Mouse (Mus musculus) stomach, embryonic 15.5 days (tissue): ENCODE data around the gene Plekhh2. TPM values are rescaled to one million over a fixed set of nuclear protein-coding genes. Genes with fewer than 3 reads are reported as not detected.

Experiments used
- ATAC-seq: fragments of 200-750 bp; cut with Nextera tagmentation; 2 replicates; pipeline ENCODE4 v1.8.0; 2017; ENCODE audit warnings: low read depth, moderate number of reproducible peaks, moderate TSS enrichment; ENCODE audit not compliant: insufficient read depth, low FRiP score
- H3K27ac ChIP-seq: fragments of 300-500 bp; sonication (generic); 2 replicates; pipeline ENCODE4 v1.5.1; 2015; ENCODE audit warnings: mild to moderate bottlenecking, inconsistent platforms
- H3K27me3 ChIP-seq: fragments of 300-500 bp; sonication (generic); replicated peaks from 2 replicates; pipeline ENCODE4 v1.6.1; 2015; ENCODE audit warnings: inconsistent platforms
- H3K36me3 ChIP-seq: fragments of 300-500 bp; sonication (generic); 2 replicates; pipeline ENCODE4 v1.6.1; 2015; ENCODE audit warnings: inconsistent platforms
- H3K4me1 ChIP-seq: fragments of 300-500 bp; sonication (generic); 2 replicates; pipeline ENCODE4 v1.6.1; 2015; ENCODE audit warnings: inconsistent platforms
- H3K4me2 ChIP-seq: fragments of 300-500 bp; sonication (generic); 2 replicates; pipeline ENCODE4 v1.6.1; 2015; ENCODE audit warnings: mild to moderate bottlenecking, inconsistent platforms
- H3K4me3 ChIP-seq: fragments of 300-500 bp; sonication (generic); replicated peaks from 2 replicates; pipeline ENCODE4 v1.5.1; 2015; ENCODE audit warnings: inconsistent platforms
- H3K9ac ChIP-seq: fragments of 300-500 bp; sonication (generic); 2 replicates; pipeline ENCODE4 v1.6.1; 2015; ENCODE audit warnings: inconsistent platforms
- H3K9me3 ChIP-seq: fragments of 300-500 bp; sonication (generic); 2 replicates; pipeline ENCODE4 v1.6.1; 2016; ENCODE audit warnings: inconsistent platforms
- WGBS: fragments of 180-500 bp; shearing (Covaris S2); methylation state at CpG from one replicate; pipeline ENCODE4 v1.1.7; 2015; 5-methylcytosine and 5-hydroxymethylcytosine counted together
- polyA plus RNA-seq: library from polyadenylated mRNA; unstranded; fragments of >200 nt; fragmentation: Nextera tagmentation; extraction: Ambion mirVana; gene quantifications from 2 replicates; pipeline ENCODE4 v1.2.1, GENCODE M21; 2015

Gene Plekhh2
- polyA plus RNA-seq, 1 experiment from 2014 or later, result 7.8 TPM

GRCm38 (mm10) chr17:84600051-84600983 is 88.6 kb downstream of the Plekhh2 start:
- Histone ChIP-seq H3K4me3 (no peak overlapping the region), H3K9ac (no peak overlapping the region), H3K27ac (no peak overlapping the region), H3K4me1 (no peaks in the 10 kb centered on the region), H3K4me2 (no peak overlapping the region), H3K36me3 (peaks cover under 1% of the 10 kb centered on the region; the same call in 1 of the 2 replicates), H3K9me3 (no peaks in the 10 kb centered on the region), H3K27me3 (no peaks in the 10 kb centered on the region)
- no peak for ATAC-seq
- 68% methylated on average over 9 of the region's 9 CpGs for WGBS

DNA sequence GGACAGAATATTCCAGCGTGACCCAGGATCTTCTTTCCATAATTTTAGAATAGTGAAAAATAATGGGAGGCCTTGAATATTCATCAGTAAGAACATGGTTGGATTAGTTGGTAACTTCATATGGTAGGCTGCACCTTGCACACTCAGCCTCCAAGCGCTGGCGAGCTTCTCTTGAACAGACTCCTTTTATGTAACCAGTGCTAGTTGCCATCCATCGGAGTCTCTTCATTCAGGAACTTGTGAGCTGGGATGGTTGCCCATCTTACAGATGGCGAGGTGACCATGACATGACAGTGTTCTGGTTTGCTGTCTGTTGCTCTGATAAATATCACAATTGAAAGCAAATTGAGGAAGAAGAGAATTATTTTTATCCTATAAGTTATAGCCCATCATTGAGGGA is 90.1 kb downstream of the Plekhh2 start:
- Histone ChIP-seq H3K4me2 (no peak overlapping the region), H3K36me3 (no peaks in the 10 kb centered on the region; the same call in 1 of the 2 replicates), H3K9ac (no peak overlapping the region), H3K4me3 (no peak overlapping the region), H3K27ac (no peak overlapping the region), H3K4me1 (no peaks in the 10 kb centered on the region), H3K9me3 (no peaks in the 10 kb centered on the region), H3K27me3 (no peaks in the 10 kb centered on the region)
- 93% methylated on average over 5 of the region's 5 CpGs for WGBS
- no peak for ATAC-seq

DNA sequence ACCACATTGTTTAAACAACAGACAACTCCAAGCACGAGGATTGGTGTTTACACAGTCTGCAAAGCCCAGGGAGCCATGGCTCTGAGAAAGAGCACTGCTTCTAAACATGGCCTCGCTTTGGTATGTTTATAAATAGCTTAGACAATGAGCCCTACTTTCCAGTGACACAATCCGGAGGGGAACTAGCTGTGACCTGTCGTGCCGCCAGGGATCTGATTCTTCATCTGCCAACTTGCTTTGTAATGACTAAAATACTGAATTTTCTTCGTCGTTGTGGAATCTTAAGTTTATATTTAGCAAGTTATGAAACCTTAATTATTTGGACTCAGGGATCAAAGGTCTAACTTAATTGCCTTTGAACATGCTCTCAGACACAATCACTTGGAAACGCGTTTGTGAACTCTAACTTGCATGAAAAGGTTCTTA is 91.5 kb downstream of the Plekhh2 start:
- Histone ChIP-seq H3K36me3 (no peaks in the 10 kb centered on the region; the same call in 1 of the 2 replicates), H3K27me3 (no peaks in the 10 kb centered on the region), H3K27ac (peak overlapping the region; percentile 16; the same call in 1 of the 2 replicates), H3K9ac (no peak overlapping the region), H3K4me2 (no peak overlapping the region), H3K4me3 (no peak overlapping the region), H3K4me1 (no peaks in the 10 kb centered on the region), H3K9me3 (no peaks in the 10 kb centered on the region)
- ATAC-seq, result no peak
- WGBS, result 26% methylated on average over 9 of the region's 9 CpGs

DNA sequence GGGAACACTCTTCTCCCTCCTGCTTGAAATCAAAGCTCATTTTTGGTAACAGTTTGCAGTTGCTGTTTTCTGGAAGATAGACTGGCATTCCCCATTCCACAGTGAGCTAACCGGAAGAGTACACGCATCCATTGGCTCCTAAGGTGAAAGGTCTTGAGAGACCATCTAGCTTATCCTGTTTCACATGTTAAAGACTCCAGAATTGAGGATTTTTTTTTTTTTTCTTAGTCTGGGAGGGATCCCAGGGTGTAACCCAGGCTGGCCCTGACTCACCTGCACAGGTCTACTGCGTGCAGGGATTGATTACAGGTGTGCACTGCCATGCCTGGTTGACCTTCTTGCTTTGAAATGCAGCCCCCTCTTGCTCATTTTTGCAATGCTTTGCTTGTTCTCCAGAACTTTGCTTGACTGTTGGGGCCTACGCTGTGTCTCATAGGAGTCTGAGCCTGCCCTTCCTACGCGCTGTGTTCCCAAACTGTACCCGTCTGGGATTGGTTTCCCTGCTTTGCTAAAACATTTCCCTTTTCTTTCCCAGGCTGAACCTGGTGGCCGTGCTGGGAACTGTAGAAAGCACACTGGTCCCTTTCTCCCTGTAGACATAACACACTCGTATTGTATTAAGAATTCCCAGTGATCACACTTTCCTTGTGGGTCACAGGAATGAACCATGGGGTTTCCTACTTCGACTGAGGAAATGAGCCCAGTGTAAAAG is 92.2 kb downstream of the Plekhh2 start:
- no peak overlapping the region for H3K9ac ChIP-seq
- WGBS, result 90% methylated on average over 10 of the region's 10 CpGs
- no peak for ATAC-seq
- no peaks in the 10 kb centered on the region; the same call in 1 of the 2 replicates for H3K36me3 ChIP-seq
- H3K9me3 ChIP-seq, result no peaks in the 10 kb centered on the region
- H3K4me1 ChIP-seq, result no peaks in the 10 kb centered on the region
- no peak overlapping the region for H3K4me3 ChIP-seq
- no peak overlapping the region for H3K4me2 ChIP-seq
- H3K27ac ChIP-seq, result peak overlapping the region; percentile 16; the same call in 1 of the 2 replicates
- H3K27me3 ChIP-seq, result no peaks in the 10 kb centered on the region

DNA sequence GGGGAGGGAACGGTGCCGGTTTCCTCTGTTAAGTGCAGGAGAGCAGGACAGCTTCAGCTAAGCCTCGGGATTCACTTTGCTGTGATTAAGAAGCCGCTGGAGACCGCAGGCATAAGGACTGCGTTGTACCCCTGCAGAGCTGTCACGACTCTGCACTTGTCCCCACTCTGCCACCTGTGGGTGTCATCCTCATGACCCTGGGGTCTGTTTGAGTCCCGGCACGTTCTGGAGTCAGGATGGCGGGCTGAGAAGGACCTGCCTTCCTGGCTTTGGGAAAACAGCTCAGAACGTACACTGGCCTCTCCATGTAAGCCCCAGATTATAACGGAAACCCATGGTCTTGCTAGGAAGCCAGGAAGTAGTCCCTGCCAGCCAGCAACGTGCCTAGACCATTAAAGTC is 95.3 kb downstream of the Plekhh2 start:
- 57% methylated on average over 13 of the region's 13 CpGs for WGBS
- H3K4me1 ChIP-seq, result no peaks in the 10 kb centered on the region
- ATAC-seq, result no peak
- H3K27ac ChIP-seq, result no peak overlapping the region
- H3K9ac ChIP-seq, result no peak overlapping the region
- 0 out of 2 replicates have a peak, but pooled peaks cover 4% of the 10 kb centered on the region for H3K36me3 ChIP-seq
- H3K27me3 ChIP-seq, result no peaks in the 10 kb centered on the region
- H3K4me3 ChIP-seq, result no peak overlapping the region
- no peak overlapping the region for H3K4me2 ChIP-seq
- no peaks in the 10 kb centered on the region for H3K9me3 ChIP-seq

DNA sequence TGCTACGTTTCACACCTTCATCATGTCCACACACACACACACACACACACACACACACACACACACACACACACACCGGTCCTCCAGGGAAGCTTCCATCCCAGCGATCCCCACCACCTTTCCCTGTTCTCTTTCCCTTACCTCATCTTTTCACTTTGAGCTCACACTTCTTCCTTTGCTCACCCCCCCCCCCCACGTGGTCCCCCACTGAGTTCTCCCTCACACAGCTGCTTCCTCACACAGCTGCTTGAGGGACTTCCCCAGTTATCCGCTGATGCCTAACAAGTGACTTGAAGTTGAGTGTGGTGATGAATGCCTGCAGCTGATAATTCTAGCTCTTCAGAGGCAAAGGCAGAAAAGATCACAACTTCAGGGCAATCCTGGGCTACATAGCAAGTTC is 95.9 kb downstream of the Plekhh2 start:
- Histone ChIP-seq H3K9me3 (no peaks in the 10 kb centered on the region), H3K27me3 (no peaks in the 10 kb centered on the region), H3K36me3 (0 out of 2 replicates have a peak, but pooled peaks cover 4% of the 10 kb centered on the region), H3K27ac (no peak overlapping the region), H3K4me2 (no peak overlapping the region), H3K4me1 (no peaks in the 10 kb centered on the region), H3K9ac (no peak overlapping the region), H3K4me3 (no peak overlapping the region)
- no peak for ATAC-seq
- 60% methylated on average over 5 of the region's 5 CpGs for WGBS

GRCm38 (mm10) chr17:84608606-84609005 is 96.9 kb downstream of the Plekhh2 start:
- Histone ChIP-seq H3K27me3 (no peaks in the 10 kb centered on the region), H3K9me3 (0 out of 2 replicates have a peak, but pooled peaks cover 1% of the 10 kb centered on the region), H3K4me3 (no peak overlapping the region), H3K4me1 (no peaks in the 10 kb centered on the region), H3K4me2 (no peak overlapping the region), H3K9ac (no peak overlapping the region), H3K36me3 (peaks cover 8% of the 10 kb centered on the region), H3K27ac (no peak overlapping the region)
- ATAC-seq, result no peak
- 78% methylated on average over 4 of the region's 4 CpGs for WGBS

DNA sequence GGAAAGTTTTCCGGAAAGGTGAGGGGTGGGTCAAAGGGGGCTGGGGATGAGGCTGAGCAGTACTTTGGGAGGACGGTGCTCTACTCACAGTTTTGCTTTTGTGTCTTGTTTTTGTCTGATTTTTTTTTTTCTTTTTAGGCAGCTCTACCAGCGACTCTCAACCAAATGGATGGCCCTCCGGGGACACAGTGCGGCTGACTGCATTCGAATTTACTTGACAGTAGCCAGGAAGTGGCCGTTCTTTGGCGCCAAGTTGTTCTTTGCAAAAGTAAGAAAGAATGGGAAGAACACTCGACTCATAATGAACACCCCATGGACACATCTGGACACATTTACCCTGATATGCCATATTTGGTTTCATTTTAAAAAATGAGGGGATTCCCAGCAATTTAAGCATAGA is 99.8 kb downstream of the Plekhh2 start:
- H3K9me3 ChIP-seq, result 0 out of 2 replicates have a peak, but pooled peaks cover 3% of the 10 kb centered on the region
- H3K27ac ChIP-seq, result no peak overlapping the region
- no peak overlapping the region for H3K4me2 ChIP-seq
- H3K4me3 ChIP-seq, result no peak overlapping the region
- H3K9ac ChIP-seq, result no peak overlapping the region
- 70% methylated on average over 9 of the region's 9 CpGs for WGBS
- peaks cover 16% of the 10 kb centered on the region for H3K36me3 ChIP-seq
- H3K4me1 ChIP-seq, result no peaks in the 10 kb centered on the region
- no peak for ATAC-seq
- H3K27me3 ChIP-seq, result no peaks in the 10 kb centered on the region

- Histone ChIP-seq H3K27me3 (no peaks in the 10 kb centered on the region), H3K4me1 (no peaks in the 10 kb centered on the region), H3K4me2 (no peak overlapping the region), H3K4me3 (no peak overlapping the region), H3K9ac (no peak overlapping the region), H3K27ac (no peak overlapping the region), H3K9me3 (0 out of 2 replicates have a peak, but pooled peaks cover 3% of the 10 kb centered on the region), H3K36me3 (peaks cover 16% of the 10 kb centered on the region)
- no peak for ATAC-seq
- 61% methylated on average over 7 of the region's 7 CpGs for WGBS
Observed at GRCm38 (mm10) chr17:84611971-84612370, 100.3 kb downstream of the Plekhh2 start.

DNA sequence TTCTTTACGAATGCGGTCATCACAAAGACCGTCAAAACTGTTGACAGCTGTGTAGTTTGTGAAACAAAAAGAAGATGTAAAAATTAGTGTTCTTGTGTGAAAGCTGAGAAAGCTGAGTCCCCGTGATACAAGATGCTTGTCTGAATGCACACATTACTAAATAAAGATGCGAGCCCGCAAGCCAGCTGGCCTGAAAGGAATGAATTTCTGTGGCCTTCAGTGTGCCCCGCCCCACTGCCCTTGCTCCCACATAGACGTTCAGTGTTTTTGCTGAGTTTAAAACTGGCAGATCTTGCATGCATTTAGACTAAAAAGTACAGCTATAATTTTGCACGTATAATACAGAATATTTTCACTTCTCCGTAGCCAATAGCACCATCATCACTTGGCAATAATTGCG is 104.1 kb downstream of the Plekhh2 start:
- no peak overlapping the region for H3K4me2 ChIP-seq
- H3K9ac ChIP-seq, result no peak overlapping the region
- H3K9me3 ChIP-seq, result 0 out of 2 replicates have a peak, but pooled peaks cover 3% of the 10 kb centered on the region
- peaks cover 12% of the 10 kb centered on the region for H3K36me3 ChIP-seq
- ATAC-seq, result no peak
- no peak overlapping the region for H3K27ac ChIP-seq
- no peaks in the 10 kb centered on the region; the same call in 1 of the 2 replicates for H3K4me1 ChIP-seq
- no peaks in the 10 kb centered on the region for H3K27me3 ChIP-seq
- 80% methylated on average over 11 of the region's 11 CpGs for WGBS
- H3K4me3 ChIP-seq, result no peak overlapping the region

DNA sequence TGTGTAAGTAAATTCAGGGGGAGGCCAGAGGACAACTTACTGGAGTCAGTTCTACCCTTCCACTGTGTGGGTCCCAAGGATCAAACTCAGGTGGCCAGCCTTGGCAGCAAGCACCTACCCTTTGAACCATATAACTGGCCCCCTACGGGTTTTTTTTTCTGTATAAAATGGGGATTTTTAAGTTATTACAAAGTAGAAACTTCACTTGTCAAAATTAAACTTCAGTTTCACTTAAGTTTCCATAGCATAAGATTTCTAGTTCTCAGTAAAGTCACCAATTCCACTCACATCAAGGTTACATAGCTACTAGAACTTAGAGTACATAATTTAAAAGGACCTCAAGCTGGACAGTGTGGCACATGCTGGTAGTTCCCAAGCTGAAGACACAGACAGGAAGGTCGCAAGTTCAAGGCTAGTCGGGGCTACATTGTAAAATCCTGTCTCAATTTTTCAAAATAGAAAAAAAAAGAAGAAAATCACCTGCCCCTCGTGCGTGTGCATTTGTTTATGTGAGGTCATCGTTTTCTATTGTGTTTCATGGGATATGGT is 104.9 kb downstream of the Plekhh2 start:
- no peak overlapping the region for H3K4me3 ChIP-seq
- H3K4me2 ChIP-seq, result no peak overlapping the region
- ATAC-seq, result no peak
- WGBS, result 78% methylated on average over 6 of the region's 6 CpGs
- H3K36me3 ChIP-seq, result peaks cover 12% of the 10 kb centered on the region
- 0 out of 2 replicates have a peak, but pooled peaks cover 3% of the 10 kb centered on the region for H3K9me3 ChIP-seq
- H3K27me3 ChIP-seq, result no peaks in the 10 kb centered on the region
- no peaks in the 10 kb centered on the region; the same call in 1 of the 2 replicates for H3K4me1 ChIP-seq
- no peak overlapping the region for H3K9ac ChIP-seq
- H3K27ac ChIP-seq, result no peak overlapping the region
